Mouse (Mus musculus): Measurements from ENCODE around the gene Gm10203. TPM values are rescaled to one million over a fixed set of nuclear protein-coding genes. Genes with fewer than 3 reads are reported as not detected.
"Not testable (repeated sequence)": the region's sequence is repeated elsewhere in the genome, so short reads cannot be mapped to it uniquely, and the experiment has no call there.

Gene Gm10203
- polyA plus RNA-seq, 1 experiment from 2014 or later, result not detected

DNA sequence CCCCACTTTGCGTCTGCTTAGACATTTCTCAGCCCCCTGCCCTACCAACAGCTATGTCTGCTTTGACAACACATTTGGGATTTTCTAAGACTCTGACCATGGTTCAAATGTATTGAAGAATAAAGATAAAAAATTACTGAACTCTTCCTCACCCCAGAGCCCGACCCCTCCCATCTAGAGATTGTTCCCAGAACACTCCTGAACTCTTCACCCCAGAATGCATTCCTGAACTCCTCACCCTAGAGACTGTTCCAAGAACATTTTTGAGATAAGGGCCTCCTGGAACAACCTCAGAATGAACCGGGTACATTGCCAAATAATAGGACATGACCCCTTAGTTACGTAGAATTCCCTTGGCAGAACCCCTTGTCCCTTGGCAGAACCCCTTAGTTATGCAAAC lies 37.1 kb downstream of the Gm10203 start:
- H3K36me3 ChIP-seq (ENCODE audit: control insufficient read depth, insufficient read depth, low read length), result peaks cover 33% of the 10 kb centered on the region
- H3K4me1 ChIP-seq (ENCODE audit: control insufficient read depth, insufficient read depth, low read length); H3K27me3 ChIP-seq (ENCODE audit: control insufficient read depth, insufficient read depth, low read length); H3K9ac ChIP-seq (ENCODE audit: low read depth, low read length); H3K27ac ChIP-seq (ENCODE audit: low read depth, low read length); H3K9me3 ChIP-seq (ENCODE audit: control insufficient read depth, low read length); H3K4me2 ChIP-seq (replicated peaks; ENCODE audit: low read depth, low read length); H3K4me3 ChIP-seq (ENCODE audit: low read length); ATAC-seq (ENCODE audit: low FRiP score, low TSS enrichment): not testable (repeated sequence)
- WGBS, result 80% methylated on average over 2 of the region's 4 CpGs

DNA sequence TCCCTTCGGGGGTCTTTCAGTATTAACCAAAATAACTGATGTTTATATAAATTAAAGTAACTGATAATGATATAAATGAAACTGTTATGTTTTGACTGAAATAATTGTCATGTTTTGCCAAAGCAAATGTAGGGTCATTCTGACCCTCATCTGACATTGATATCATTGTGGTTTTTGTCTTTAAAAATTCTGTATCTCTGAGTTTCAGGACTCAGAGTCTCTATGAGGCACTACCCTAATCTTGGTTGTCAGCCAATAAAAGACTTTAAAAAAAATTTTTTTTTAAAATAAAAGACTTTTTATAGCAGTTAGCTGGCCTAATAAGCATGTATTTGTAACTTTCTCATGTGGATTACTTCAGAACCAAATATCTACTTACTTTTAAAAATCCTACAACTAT lies 37.7 kb downstream of the Gm10203 start:
- H3K9me3 ChIP-seq (ENCODE audit: control insufficient read depth, low read length), result no peaks in the 10 kb centered on the region
- H3K27ac ChIP-seq (ENCODE audit: low read depth, low read length), result no peak overlapping the region
- H3K36me3 ChIP-seq (ENCODE audit: control insufficient read depth, insufficient read depth, low read length), result peaks cover 31% of the 10 kb centered on the region
- no peaks in the 10 kb centered on the region for H3K27me3 ChIP-seq (ENCODE audit: control insufficient read depth, insufficient read depth, low read length)
- no peak for ATAC-seq (ENCODE audit: low FRiP score, low TSS enrichment)
- no peaks in the 10 kb centered on the region for H3K4me1 ChIP-seq (ENCODE audit: control insufficient read depth, insufficient read depth, low read length)
- WGBS, result 95% methylated on average over 1 of the region's 1 CpGs
- no peak overlapping the region for H3K9ac ChIP-seq (ENCODE audit: low read depth, low read length)
- H3K4me3 ChIP-seq (ENCODE audit: low read length), result no peak overlapping the region
- H3K4me2 ChIP-seq (replicated peaks; ENCODE audit: low read depth, low read length), result no peak overlapping the region

DNA sequence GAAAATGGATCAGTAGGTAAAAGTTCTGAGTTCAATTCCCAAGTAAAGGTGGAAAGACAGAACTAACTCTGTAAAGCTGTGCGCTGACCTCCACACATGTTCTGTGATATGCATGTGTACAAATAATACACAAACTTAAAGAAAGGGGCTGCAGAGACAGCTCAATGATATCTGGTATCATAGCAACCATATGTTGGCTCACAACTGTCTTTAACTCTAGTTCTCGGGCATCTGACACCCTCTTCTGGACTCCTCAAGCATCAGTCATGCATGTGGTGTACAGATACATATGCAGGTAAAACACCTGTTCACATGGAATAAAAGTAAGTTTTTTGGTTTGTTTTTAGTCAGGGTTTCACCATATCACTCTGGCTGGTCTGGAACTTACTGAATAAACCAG lies 38.5 kb downstream of the Gm10203 start:
- ATAC-seq (ENCODE audit: low FRiP score, low TSS enrichment), result no peak
- 92% methylated on average over 2 of the region's 2 CpGs for WGBS
- H3K4me3 ChIP-seq (ENCODE audit: low read length), result no peak overlapping the region
- no peaks in the 10 kb centered on the region for H3K27me3 ChIP-seq (ENCODE audit: control insufficient read depth, insufficient read depth, low read length)
- H3K9ac ChIP-seq (ENCODE audit: low read depth, low read length), result no peak overlapping the region
- no peaks in the 10 kb centered on the region for H3K4me1 ChIP-seq (ENCODE audit: control insufficient read depth, insufficient read depth, low read length)
- H3K36me3 ChIP-seq (ENCODE audit: control insufficient read depth, insufficient read depth, low read length), result peaks cover 31% of the 10 kb centered on the region
- no peaks in the 10 kb centered on the region for H3K9me3 ChIP-seq (ENCODE audit: control insufficient read depth, low read length)
- no peak overlapping the region for H3K27ac ChIP-seq (ENCODE audit: low read depth, low read length)
- no peak overlapping the region for H3K4me2 ChIP-seq (replicated peaks; ENCODE audit: low read depth, low read length)

DNA sequence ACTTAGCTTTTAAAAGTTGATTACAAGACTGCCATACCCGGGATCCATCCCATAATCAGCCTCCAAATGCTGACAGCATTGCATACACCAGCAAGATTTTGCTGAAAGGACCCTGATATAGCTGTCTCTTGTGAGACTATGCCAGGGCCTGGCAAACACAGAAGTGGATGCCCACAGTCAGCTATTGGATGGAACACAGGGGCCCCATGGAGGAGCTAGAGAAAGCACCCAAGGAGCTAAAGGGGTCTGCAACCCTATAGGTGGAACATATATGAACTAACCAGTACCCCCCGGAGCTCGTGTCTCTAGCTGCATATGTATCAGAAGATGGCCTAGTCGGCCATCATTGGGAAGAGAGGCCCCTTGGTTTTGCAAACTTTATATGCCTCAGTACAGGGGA lies 40.0 kb downstream of the Gm10203 start:
- WGBS, result 88% methylated on average over 4 of the region's 4 CpGs

DNA sequence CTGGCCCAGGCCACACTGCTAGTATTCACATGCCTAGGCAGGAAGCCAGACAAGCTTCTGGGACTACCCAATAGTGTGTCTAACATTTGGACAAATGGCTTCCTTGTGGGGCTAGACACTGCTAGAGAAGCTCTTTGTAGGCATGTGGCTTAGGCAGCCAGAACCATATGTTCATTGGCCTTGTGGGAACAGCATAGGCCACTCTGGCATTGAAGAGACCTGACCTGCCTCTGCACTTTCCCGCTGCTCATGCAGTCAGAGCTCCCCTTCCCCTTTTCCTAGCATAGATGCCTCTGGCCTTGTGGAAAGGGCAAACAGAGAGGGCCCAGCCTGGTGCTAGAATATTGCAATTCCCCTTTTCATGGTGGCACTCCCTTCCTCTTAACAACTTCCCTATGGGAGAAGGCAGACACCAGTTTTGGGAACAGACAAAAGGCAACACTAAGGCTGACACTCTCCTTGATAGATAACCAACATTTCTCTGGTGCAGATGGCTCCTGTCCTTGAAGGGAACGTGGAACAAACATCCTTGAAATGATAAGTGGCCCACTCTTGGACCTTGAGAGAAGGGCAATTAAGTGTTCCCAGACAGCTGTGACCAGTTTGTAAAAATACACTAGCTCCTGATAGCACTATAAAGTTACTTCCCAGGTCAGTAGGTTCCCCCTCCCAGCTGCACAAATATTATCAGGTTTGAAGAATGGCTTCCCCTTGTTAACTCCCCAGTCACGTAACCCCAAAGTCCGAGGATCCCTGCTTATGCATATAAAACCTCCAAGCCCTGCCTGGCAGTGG lies 44.1 kb downstream of the Gm10203 start:
- no peak overlapping the region for H3K9ac ChIP-seq (ENCODE audit: low read depth, low read length)
- WGBS, result 27% methylated on average over 4 of the region's 4 CpGs
- H3K4me3 ChIP-seq (ENCODE audit: low read length), result no peak overlapping the region
- peak; percentile 83 for ATAC-seq (ENCODE audit: low FRiP score, low TSS enrichment)
- no peaks in the 10 kb centered on the region for H3K4me1 ChIP-seq (ENCODE audit: control insufficient read depth, insufficient read depth, low read length)
- H3K27me3 ChIP-seq (ENCODE audit: control insufficient read depth, insufficient read depth, low read length), result no peaks in the 10 kb centered on the region
- peaks cover 8% of the 10 kb centered on the region for H3K9me3 ChIP-seq (ENCODE audit: control insufficient read depth, low read length)
- no peak overlapping the region for H3K4me2 ChIP-seq (replicated peaks; ENCODE audit: low read depth, low read length)
- peaks cover 40% of the 10 kb centered on the region for H3K36me3 ChIP-seq (ENCODE audit: control insufficient read depth, insufficient read depth, low read length)
- peak overlapping the region; percentile 38 for H3K27ac ChIP-seq (ENCODE audit: low read depth, low read length)

More for the DNA sequence above, 40.0 kb downstream of the Gm10203 start:
- not testable (repeated sequence) for H3K4me1 ChIP-seq (ENCODE audit: control insufficient read depth, insufficient read depth, low read length); H3K27ac ChIP-seq (ENCODE audit: low read depth, low read length); ATAC-seq (ENCODE audit: low FRiP score, low TSS enrichment); H3K9ac ChIP-seq (ENCODE audit: low read depth, low read length); H3K27me3 ChIP-seq (ENCODE audit: control insufficient read depth, insufficient read depth, low read length); H3K4me3 ChIP-seq (ENCODE audit: low read length); H3K9me3 ChIP-seq (ENCODE audit: control insufficient read depth, low read length); H3K4me2 ChIP-seq (replicated peaks; ENCODE audit: low read depth, low read length)
- H3K36me3 ChIP-seq (ENCODE audit: control insufficient read depth, insufficient read depth, low read length), result peaks cover 32% of the 10 kb centered on the region

DNA sequence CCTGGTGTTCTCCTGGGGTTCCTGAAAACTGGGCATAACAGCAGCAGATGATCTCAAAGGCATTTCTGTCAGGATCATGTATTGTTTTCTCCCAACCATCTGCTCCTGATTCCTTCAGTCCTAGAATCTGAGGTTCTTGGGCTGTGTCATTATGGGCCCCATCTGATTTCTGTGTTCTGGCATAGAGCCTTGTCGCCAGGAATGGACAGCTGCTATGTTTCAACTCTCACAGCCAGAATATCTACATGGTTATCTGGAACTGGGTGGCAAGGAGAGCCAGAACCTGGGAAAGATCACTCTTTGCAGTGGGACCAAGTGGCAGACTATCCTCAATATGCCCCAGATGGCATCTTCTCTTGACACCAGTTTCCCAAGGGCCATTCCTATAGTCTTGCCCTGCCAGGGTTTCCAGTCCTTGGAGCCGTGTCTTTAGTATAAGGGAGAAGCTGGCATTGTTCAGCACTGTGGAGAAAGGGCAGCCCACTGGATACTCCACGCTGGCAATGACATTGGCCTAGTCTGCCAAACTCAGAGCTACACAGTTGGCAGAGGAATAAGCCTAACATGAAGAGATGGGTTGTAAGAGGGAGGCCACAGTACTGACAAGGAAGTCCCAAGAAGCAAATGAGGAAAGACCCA lies 45.1 kb downstream of the Gm10203 start:
- H3K27me3 ChIP-seq (ENCODE audit: control insufficient read depth, insufficient read depth, low read length), result no peaks in the 10 kb centered on the region
- H3K9me3 ChIP-seq (ENCODE audit: control insufficient read depth, low read length), result peaks cover 13% of the 10 kb centered on the region
- no peak overlapping the region for H3K4me2 ChIP-seq (replicated peaks; ENCODE audit: low read depth, low read length)
- no peak overlapping the region for H3K9ac ChIP-seq (ENCODE audit: low read depth, low read length)
- no peak overlapping the region for H3K4me3 ChIP-seq (ENCODE audit: low read length)
- peaks cover 44% of the 10 kb centered on the region for H3K36me3 ChIP-seq (ENCODE audit: control insufficient read depth, insufficient read depth, low read length)
- H3K4me1 ChIP-seq (ENCODE audit: control insufficient read depth, insufficient read depth, low read length), result no peaks in the 10 kb centered on the region
- peak overlapping the region; percentile 7; the same call in 1 of the 2 replicates for H3K27ac ChIP-seq (ENCODE audit: low read depth, low read length)
- ATAC-seq (ENCODE audit: low FRiP score, low TSS enrichment), result no peak
- WGBS, result 93% methylated on average over 3 of the region's 3 CpGs

DNA sequence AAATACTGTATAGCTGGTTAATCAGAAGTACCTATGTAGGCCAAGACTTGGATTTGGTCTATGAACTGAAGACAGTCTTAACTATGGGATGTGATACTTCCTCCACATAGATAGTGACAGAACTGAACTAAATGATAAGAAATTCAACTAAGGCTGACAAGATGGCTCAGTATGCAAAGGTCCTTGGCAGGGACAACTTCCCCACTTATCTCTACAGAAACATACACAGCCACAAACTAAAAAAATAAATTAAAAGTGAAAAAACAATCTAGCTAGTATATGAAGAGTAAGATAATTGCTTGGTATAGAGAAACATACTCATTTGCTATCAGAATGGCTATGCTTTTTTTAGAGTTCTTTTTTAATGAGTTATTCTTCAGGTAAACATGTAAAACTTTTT lies 49.1 kb downstream of the Gm10203 start:
- no peak overlapping the region for H3K27ac ChIP-seq (ENCODE audit: low read depth, low read length)
- no peak overlapping the region for H3K4me2 ChIP-seq (replicated peaks; ENCODE audit: low read depth, low read length)
- H3K36me3 ChIP-seq (ENCODE audit: control insufficient read depth, insufficient read depth, low read length), result peaks cover 71% of the 10 kb centered on the region
- H3K4me3 ChIP-seq (ENCODE audit: low read length), result no peak overlapping the region
- peaks cover 20% of the 10 kb centered on the region for H3K9me3 ChIP-seq (ENCODE audit: control insufficient read depth, low read length)
- no peaks in the 10 kb centered on the region for H3K4me1 ChIP-seq (ENCODE audit: control insufficient read depth, insufficient read depth, low read length)
- H3K9ac ChIP-seq (ENCODE audit: low read depth, low read length), result no peak overlapping the region
- no peaks in the 10 kb centered on the region for H3K27me3 ChIP-seq (ENCODE audit: control insufficient read depth, insufficient read depth, low read length)
- ATAC-seq (ENCODE audit: low FRiP score, low TSS enrichment), result no peak

Other genes with a start within 250 kb of the Gm10203 start
- 16.4 TPM in 2 replicates for gene Caprin2, start 233.9 kb upstream of the Gm10203 start, polyA plus RNA-seq (2014; fragmentation: Nextera tagmentation; extraction: Ambion mirVana)
- gene Sinhcaf, start 183.7 kb upstream of the Gm10203 start, polyA plus RNA-seq (2014; fragmentation: Nextera tagmentation; extraction: Ambion mirVana), result 146 and 181 TPM in 2 replicates
- gene Dennd5b, start 28.5 kb upstream of the Gm10203 start, polyA plus RNA-seq (2014; fragmentation: Nextera tagmentation; extraction: Ambion mirVana), result 11.8 and 18.1 TPM in 2 replicates
- 20.5 and 23.0 TPM in 2 replicates for gene Etfbkmt, start 9.7 kb downstream of the Gm10203 start, polyA plus RNA-seq (2014; fragmentation: Nextera tagmentation; extraction: Ambion mirVana)
- 32.5 and 35.7 TPM in 2 replicates for gene Amn1, start 58.5 kb downstream of the Gm10203 start, polyA plus RNA-seq (2014; fragmentation: Nextera tagmentation; extraction: Ambion mirVana)
- gene Resf1, start 179.2 kb downstream of the Gm10203 start, polyA plus RNA-seq (2014; fragmentation: Nextera tagmentation; extraction: Ambion mirVana), result 56.0 and 69.5 TPM in 2 replicates